Comparison of ENCODE assay signal across 30 mouse cellular contexts in the genomic region with DNA sequence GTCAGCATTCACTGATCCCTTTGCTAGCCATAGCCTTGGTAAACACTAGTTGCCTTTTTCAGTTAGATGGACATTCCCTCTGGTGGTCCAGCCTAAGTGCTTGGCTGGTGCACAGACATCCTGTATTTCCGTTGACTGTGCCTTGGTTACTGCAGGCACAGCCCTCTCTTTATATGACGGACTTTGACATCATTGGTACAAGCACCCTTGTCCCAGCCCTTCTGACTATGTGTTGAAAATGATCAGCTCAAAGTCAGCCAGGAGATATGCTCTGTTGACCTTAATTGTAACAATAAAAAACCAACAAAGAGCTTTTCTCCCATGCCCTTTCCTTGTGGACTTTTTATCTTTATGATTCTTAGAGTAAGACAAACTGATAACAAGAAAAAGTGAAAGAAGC. TPM values are rescaled to one million over a fixed set of nuclear protein-coding genes. Genes with fewer than 3 reads are reported as not detected.
DNase-seq lines count a peak whose midpoint lies in the region; ATAC-seq and TF ChIP-seq lines count a peak whose summit lies in the region.
"Had no signal": no experiment of that assay in that cellular context is flagged by ENCODE, and none has a peak within 500 bp of the region (broad histone marks: within the 10 kb centered on the region; RNA-seq: fewer than 3 reads in every experiment).

No protein-coding gene starts in this region.

- H3K4me3 ChIP-seq in liver, adult 2 months (ENCODE audit: insufficient read depth, low read depth, low read length), result no peak overlapping the region
- no peak overlapping the region for H3K4me3 ChIP-seq in liver, postnatal 0 days (ENCODE audit: low read depth, low read length)
- no peak overlapping the region for H3K4me3 ChIP-seq in intestine, embryonic 16.5 days (ENCODE audit: low read length)
- H3K4me3 ChIP-seq: embryonic facial prominence, embryonic 13.5 days; embryonic facial prominence, embryonic 15.5 days; erythroblast, embryonic 14.5 days; forebrain, embryonic 10.5 days; forebrain, embryonic 12.5 days had no signal

- no peak overlapping the region for H3K9ac ChIP-seq in liver, adult 2 months (ENCODE audit: low read depth, low read length)
- no peak overlapping the region for H3K9ac ChIP-seq in liver, postnatal 0 days (replicated peaks)
- no peak overlapping the region for H3K9ac ChIP-seq in intestine, embryonic 16.5 days (ENCODE audit: low read depth, low read length)
- H3K9ac ChIP-seq: embryonic facial prominence, embryonic 13.5 days; embryonic facial prominence, embryonic 15.5 days; forebrain, embryonic 12.5 days had no signal

- intact Hi-C loops in heart, postnatal 36 days (cut with DNase I), result no loop called here
- intact Hi-C loops in heart, postnatal 25 days (cut with DNase I), result no loop called here

- TF ChIP-seq CTCF in liver, adult 2 months (IDR thresholded peaks at IDR 0.05; ENCODE audit: low read depth, low read length), result no peak
- TF ChIP-seq CTCF in liver, postnatal 0 days (IDR thresholded peaks at IDR 0.05; ENCODE audit: low read depth), result no peak

- no peaks in the 10 kb centered on the region for H3K36me3 ChIP-seq in liver, adult 2 months (ENCODE audit: control insufficient read depth, insufficient read depth, low read length)
- no peaks in the 10 kb centered on the region for H3K36me3 ChIP-seq in liver, postnatal 0 days (replicated peaks; ENCODE audit: insufficient read depth, low read length)
- no peaks in the 10 kb centered on the region for H3K36me3 ChIP-seq in intestine, embryonic 16.5 days (ENCODE audit: control insufficient read depth, insufficient read depth, low read length)
- H3K36me3 ChIP-seq: embryonic facial prominence, embryonic 13.5 days; embryonic facial prominence, embryonic 15.5 days; forebrain, embryonic 10.5 days; forebrain, embryonic 12.5 days; G1E had no signal

- no peaks in the 10 kb centered on the region for H3K9me3 ChIP-seq in liver, postnatal 0 days (ENCODE audit: low read length)
- no peaks in the 10 kb centered on the region for H3K9me3 ChIP-seq in intestine, embryonic 16.5 days (ENCODE audit: control insufficient read depth, low read length)
- H3K9me3 ChIP-seq: embryonic facial prominence, embryonic 13.5 days; embryonic facial prominence, embryonic 15.5 days; forebrain, embryonic 10.5 days; forebrain, embryonic 12.5 days had no signal

- ATAC-seq in liver, postnatal 0 days, result no peak
- peak; percentile 95 for ATAC-seq in intestine, embryonic 16.5 days
- ATAC-seq: activated CD4-positive, CD25-positive, alpha-beta regulatory T cell, adult 4 months; CD4-positive, CD25-positive, alpha-beta regulatory T cell, adult 4 months; forebrain, embryonic 14.5 days; Patski had no signal

- no peak for TF ChIP-seq POLR2A in liver, adult 2 months (IDR thresholded peaks at IDR 0.05; ENCODE audit: extremely low read depth, insufficient read depth, low read length)

- no peak for TF ChIP-seq EP300 in liver, postnatal 0 days (IDR thresholded peaks at IDR 0.05; ENCODE audit: low read depth)

- H3K4me2 ChIP-seq in liver, postnatal 0 days (ENCODE audit: low read depth, low read length), result no peak overlapping the region
- H3K4me2 ChIP-seq in intestine, embryonic 16.5 days (ENCODE audit: low read depth, low read length), result no peak overlapping the region
- H3K4me2 ChIP-seq: embryonic facial prominence, embryonic 13.5 days; embryonic facial prominence, embryonic 15.5 days; forebrain, embryonic 12.5 days had no signal

- no peaks in the 10 kb centered on the region for H3K79me2 ChIP-seq in liver, adult 2 months (ENCODE audit: control insufficient read depth, insufficient read depth, low read length)

- H3K27me3 ChIP-seq in liver, adult 2 months (ENCODE audit: control insufficient read depth, insufficient read depth, low read length), result no peaks in the 10 kb centered on the region
- H3K27me3 ChIP-seq in liver, postnatal 0 days (ENCODE audit: insufficient read depth, low read length), result no peaks in the 10 kb centered on the region
- peaks cover 16% of the 10 kb centered on the region for H3K27me3 ChIP-seq in intestine, embryonic 16.5 days (replicated peaks; ENCODE audit: control insufficient read depth, insufficient read depth, low read length)
- H3K27me3 ChIP-seq: CH12.LX; embryonic facial prominence, embryonic 13.5 days; embryonic facial prominence, embryonic 15.5 days; forebrain, embryonic 12.5 days; Patski had no signal

- 80% methylated on average over 2 of the region's 2 CpGs for WGBS in liver, adult 2 months
- WGBS in liver, postnatal 0 days (ENCODE audit: insufficient replicate concordance), result 72% methylated on average over 2 of the region's 2 CpGs
- 53% methylated on average over 2 of the region's 2 CpGs for WGBS in intestine, embryonic 16.5 days
- WGBS in large intestine, adult 2 months, result 28% methylated on average over 2 of the region's 2 CpGs

- H3K4me1 ChIP-seq in liver, adult 2 months (ENCODE audit: control insufficient read depth, insufficient read depth, low read length), result peaks cover 3% of the 10 kb centered on the region; the same call in 1 of the 2 replicates
- no peaks in the 10 kb centered on the region for H3K4me1 ChIP-seq in liver, postnatal 0 days (ENCODE audit: insufficient read depth)
- no peaks in the 10 kb centered on the region for H3K4me1 ChIP-seq in intestine, embryonic 16.5 days (ENCODE audit: control insufficient read depth, insufficient read depth, low read length)
- H3K4me1 ChIP-seq: embryonic facial prominence, embryonic 13.5 days; embryonic facial prominence, embryonic 15.5 days; forebrain, embryonic 10.5 days; forebrain, embryonic 12.5 days had no signal

- H3K27ac ChIP-seq in liver, adult 2 months (replicated peaks; ENCODE audit: insufficient read depth, low read depth, low read length), result no peak overlapping the region
- H3K27ac ChIP-seq in liver, postnatal 0 days (ENCODE audit: low read depth), result no peak overlapping the region
- no peak overlapping the region for H3K27ac ChIP-seq in intestine, embryonic 16.5 days (ENCODE audit: low read length)
- H3K27ac ChIP-seq: embryonic facial prominence, embryonic 13.5 days; embryonic facial prominence, embryonic 15.5 days; forebrain, embryonic 10.5 days; forebrain, embryonic 12.5 days had no signal

- peak; percentile 13 for DNase-seq in liver, adult 2 months (ENCODE audit: extremely low read depth, low read depth, low spot score)
- DNase-seq in liver, postnatal 0 days, result no peak
- peak; percentile 69 for DNase-seq in large intestine, adult 2 months (ENCODE audit: low read depth, low spot score)
- DNase-seq in heart, postnatal 36 days, result no peak
- DNase-seq in heart, postnatal 25 days (ENCODE audit: low spot score), result no peak
- DNase-seq in ovary, postnatal 10 days (ENCODE audit: low spot score), result no peak
- DNase-seq: adrenal gland, adult 8-10 months; adrenal gland, postnatal 14 days; adrenal gland, postnatal 36 days; B cell, adult 2 months; cerebellum, adult 11 months; cerebellum, adult 18-20 months; cerebellum, adult 8-10 months; cerebellum, adult 9-11 months; cerebellum, postnatal 14 days; cerebellum, postnatal 36 days; embryo, embryonic 11 days had no signal

RNA-seq across cellular contexts. Expression of gene Mapk10, which starts 53.8 kb away (rescaled TPM):
- total RNA-seq in liver, adult 2 months (2014; rRNA removed), result not detected in 2 replicates
- polyA plus RNA-seq in liver, adult 2 months (2012; rRNA removed), result not detected in 2 replicates
- 0.05 TPM in 1 of 2 replicates, not detected in the other for polyA plus RNA-seq in liver, postnatal 0 days (2015; fragmentation: Nextera tagmentation; extraction: Ambion mirVana)
- 5.3 and 5.4 TPM in 2 replicates for polyA plus RNA-seq in intestine, embryonic 16.5 days (2015; fragmentation: Nextera tagmentation; extraction: Ambion mirVana)
- polyA plus RNA-seq in large intestine, adult 2 months (2012; rRNA removed), result 0.42 and 0.43 TPM in 2 replicates
- total RNA-seq in heart, postnatal 36 days (2021), result 10 to 100 TPM; 36.0 to 36.2 TPM
- total RNA-seq in heart, postnatal 25 days (2021), result 10 to 100 TPM; 34.5 to 39.5 TPM
- total RNA-seq: common myeloid progenitor, adult 5-6 weeks had no signal
- polyA plus RNA-seq: CD4-positive, CD25-positive, alpha-beta regulatory T cell, adult 4 months; erythroblast, embryonic 14.5 days; G1E had no signal

Comparison
In these comparisons a context has a peak if more than half of its experiments do, and no peak if none do; other contexts are left out.
1. DNase-seq: peak in liver, adult 2 months (single experiment) and large intestine, adult 2 months (single experiment); none in liver, postnatal 0 days (single experiment), heart, postnatal 36 days (0 of 2), heart, postnatal 25 days (single experiment) and ovary, postnatal 10 days (single experiment).